Mouse (Mus musculus): ENCODE measurements around the gene Alox12b.
A peak's percentile ranks its signal among the peaks of the same experiment; 100 is the strongest.

Alox12b gene

DNA sequence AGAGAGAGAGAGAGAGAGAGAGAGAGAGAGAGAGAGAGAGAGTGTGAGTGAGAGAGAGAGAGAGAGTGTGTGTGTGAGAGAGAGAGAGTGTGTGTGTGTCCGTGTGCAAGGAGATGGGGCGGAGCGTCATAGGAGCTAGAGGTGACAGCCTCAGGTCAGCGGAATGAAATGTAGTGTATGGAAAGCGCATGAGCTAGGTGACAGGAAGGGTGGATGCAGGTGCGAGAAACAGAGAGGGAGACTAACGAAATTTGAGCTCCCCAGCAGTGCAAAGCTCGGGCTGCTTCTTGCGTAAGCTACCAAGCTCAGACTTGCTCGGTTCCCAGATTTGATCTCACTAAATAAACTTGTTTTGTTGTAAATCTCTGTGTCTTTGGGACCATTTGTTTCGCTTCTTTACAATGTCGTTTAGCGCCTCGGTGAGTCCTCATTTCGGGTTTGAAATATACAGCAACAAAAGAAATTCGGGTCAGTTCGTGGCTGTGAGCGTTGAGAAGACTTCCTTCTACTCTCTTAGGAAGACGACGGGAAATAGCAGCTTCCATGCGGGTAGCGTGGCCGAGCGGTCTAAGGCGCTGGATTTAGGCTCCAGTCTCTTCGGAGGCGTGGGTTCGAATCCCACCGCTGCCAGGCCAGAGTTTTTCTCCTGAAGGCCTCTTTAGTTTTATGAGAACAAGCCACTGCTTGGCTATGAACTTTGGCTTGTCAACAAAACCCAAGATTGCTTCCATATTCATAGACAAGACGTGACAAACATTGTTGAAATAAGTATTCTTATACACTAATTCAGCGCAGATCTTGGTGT is 32.9 kb upstream of the Alox12b start:
- peak; percentile 87 for DNase-seq

DNA sequence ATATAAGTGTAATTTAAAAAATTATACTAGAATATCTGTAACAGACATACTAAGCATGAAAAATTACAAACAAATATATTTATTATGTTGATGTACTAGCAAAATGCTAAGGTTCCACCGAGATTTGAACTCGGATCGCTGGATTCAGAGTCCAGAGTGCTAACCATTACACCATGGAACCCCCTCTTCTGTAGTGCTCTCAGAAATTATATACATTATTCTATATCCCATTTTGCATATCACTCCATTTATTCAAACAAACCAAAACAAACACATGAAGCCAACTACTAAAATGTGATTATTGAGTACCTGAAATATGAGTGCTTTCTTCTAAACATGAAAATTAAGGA is 32.3 kb upstream of the Alox12b start:
- peak; percentile 63 for DNase-seq

DNA sequence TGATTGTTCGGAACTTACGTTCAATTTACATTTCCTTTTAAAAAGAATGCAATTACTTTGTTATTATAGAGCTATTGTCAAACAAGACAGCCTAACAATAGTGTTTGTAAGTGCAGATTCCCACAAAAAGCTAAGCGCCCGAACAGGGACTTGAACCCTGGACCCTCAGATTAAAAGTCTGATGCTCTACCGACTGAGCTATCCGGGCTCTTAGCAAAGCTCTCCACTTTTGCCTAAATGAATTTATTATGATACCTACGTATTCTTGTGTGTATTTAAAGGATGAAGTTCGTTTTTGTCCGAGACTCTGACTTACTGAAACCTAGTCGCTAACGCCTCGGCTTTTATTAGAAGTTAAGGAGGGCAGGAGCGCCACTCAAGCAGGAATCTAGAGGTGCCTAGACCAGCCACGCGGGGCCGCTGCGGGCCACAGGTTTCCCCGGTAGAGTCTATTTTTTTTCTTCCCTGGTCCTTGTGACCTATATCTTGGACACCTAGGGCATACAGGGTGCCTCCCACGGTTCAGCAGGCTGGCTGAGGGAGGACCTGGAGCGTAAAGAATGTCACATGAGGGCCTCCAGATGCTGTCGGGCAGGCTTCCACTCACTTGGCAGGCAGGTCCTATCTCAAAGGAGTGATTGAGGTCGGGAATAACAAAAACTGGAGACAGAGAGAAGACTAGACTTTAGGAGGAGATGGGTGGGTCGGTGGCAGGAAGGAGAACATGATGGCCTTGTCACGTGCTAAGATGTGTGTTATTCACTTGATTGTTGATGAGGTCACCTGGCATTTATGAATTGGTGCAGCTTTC is 31.5 kb upstream of the Alox12b start:
- DNase-seq = peak; percentile 85

DNA sequence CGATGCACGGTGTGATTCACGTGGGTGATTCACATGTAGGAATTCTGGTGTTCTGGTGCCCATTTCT is 31.1 kb upstream of the Alox12b start, which contains the start of gene Aloxe3:
Aloxe3 (plus strand) TSS at position 45 of the 67 bp plus-strand sequence.
- DNase-seq = no peak

DNA sequence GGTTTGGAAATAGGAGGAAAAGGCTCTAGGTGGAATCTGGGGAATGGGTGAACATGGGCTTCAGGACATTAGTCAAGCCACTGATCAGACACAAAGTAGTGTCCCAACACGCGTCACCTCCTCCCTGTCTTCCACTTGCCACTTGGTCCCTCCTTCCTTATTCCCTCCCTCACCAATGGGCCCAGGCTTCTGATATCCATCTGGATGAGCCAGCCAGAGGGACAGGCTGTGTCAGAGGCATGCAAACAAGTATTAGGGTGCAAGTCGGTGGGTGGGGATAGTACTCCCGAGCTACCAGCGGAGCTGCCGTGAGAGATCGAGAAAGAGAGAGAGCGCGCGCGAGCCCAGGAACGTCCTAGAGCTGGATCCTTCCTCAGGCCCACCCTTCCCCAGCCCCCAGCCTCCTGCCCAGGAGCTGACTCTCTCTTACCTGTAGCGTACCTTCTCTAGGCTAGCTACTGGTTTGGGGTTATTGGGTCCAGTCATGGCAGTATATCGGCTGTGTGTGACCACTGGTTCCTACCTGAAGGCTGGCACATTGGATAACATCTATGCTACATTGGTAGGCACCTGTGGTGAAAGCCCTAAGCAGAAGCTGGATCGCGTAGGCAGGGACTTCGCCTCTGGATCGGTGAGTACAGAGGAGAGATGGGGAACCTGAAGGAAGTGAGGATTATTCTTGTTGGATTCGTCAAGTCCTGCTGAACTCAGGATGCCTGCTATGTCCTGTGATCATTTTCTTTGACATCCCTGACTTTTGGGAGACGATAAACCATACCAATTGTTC is 30.7 kb upstream of the Alox12b start:
- DNase-seq = peak; percentile 60

DNA sequence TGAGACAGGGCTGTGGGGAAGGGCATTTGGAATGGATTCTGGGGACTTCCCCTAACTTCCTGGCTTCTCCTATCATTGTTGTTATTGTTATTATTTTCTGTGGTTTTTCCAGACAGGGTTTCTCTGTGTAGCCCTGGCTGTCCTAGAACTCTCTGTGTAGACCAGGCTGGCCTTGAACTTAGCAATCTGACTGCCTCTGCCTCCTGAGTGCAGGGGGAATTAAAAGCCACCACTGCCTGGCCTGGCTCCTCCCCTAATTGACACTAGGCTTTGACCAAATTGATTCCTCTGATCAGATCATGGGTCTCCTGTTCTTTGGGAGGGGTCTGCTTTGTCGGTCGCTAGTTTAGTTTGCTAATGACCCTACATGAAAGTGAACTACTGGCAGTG is 30.1 kb upstream of the Alox12b start:
- DNase-seq = no peak

DNA sequence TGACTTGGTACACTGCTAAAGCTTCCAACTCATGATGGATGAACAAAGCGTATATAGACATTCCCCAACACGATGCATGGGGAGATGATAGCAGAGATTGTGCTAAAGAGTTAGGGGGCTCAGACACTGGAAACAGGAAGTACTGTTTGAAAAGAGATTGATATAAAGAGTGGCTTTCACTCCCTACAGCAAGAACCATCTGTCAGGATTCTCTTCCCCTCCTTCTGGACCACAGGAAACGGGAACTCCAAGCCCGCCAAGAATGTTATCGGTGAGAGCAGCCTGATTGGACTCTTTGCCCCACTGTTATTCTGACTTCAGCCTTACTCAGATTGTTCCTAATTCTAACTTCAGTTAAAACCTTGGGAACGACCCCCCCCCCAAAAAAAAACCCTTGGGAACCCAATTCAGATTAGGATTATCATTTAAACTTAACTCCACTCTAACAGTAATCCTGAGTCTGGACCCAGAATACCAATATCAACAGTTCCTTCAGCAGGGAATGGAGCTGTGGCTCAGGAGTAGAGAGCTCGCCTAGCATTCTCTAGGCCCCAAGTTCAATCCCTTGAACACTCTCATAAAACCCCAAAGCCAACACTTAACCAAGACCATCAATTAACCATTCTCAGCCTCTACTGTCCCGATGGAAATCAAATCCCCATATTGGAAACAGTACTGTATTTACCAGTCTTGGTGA is 28.2 kb upstream of the Alox12b start:
- DNase-seq = no peak

DNA sequence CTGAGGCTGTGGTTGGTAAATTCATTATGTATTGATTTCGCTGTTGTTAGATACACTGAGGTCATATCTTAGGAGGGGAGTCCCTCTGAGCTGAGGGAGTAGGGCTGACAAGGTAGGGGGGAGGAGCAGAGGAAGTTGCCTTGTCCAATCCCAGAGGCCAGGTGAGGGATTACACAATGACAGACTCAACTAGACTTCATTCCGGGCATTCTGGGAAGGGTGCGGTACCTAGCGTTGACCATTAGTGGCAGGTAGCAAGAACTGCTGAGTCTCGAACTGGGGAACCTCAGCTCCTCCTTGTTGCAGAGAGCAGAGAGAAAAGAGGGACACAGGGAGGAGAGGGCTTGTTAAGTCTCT is 23.2 kb upstream of the Alox12b start:
- no peak for DNase-seq

DNA sequence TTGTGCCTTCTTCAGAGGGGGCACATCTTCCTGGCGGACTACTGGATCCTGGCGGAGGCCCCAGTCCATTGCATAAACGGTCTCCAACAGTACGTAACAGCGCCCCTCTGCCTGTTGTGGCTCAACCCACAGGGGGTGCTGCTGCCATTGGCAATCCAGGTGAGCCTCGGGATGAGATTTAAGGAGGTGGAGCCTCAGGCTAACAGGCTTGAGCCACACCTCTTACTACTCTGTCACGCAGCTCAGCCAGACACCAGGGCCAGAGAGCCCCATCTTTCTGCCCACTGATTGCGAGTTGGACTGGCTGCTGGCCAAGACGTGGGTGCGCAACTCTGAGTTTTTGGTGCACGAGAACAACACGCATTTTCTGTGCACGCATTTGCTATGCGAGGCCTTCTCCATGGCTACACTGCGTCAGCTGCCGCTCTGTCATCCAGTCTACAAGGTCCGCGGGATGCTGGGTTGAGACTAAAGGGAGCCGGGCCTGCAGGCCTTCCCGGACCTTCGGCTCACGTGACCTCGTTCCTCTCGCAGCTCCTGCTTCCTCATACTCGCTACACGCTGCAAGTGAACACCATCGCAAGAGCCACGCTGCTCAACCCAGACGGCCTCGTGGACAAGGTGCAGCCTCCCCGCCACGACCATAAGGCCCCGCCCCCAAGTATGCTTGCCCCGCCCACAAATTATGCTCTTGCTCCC is 22.7 kb upstream of the Alox12b start:
- peak; percentile 70 for DNase-seq

DNA sequence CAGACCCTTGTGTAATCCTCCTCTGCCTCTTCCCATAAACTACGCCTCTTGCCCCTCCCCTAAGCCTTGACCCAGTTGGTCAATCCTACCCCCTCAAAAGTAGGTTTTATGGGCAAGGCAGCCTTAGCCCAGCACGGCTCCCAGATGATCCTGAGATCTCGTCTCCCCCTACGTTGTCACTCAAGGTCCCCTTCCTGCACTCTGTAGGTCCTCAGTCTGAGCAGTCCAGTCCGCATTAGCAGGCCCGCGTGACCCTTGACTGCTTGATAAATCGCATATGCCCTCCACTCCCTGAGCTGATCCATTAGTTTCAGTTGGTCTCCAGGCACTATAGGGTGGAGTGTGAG is 22.2 kb upstream of the Alox12b start:
- DNase-seq = no peak

DNA sequence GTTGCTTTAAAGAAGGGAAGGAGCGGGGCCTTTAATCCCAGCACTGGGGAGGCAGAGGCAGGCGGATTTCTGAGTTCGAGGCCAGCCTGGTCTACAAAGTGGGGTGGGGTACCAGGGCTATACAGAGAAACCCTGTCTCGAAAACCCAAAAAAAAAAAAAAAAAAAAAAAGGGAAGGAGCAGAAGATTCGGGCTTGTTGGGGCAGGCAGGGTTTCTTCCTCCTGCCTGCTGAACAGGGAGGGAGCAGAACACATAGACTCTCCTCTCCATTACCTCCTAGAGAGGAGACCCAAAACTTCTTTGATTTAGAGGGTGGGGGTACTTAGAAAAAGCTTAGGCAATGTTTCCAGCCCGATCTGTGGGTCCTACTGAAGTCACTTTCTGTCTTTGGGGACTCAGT is 21.4 kb upstream of the Alox12b start:
- no peak for DNase-seq

DNA sequence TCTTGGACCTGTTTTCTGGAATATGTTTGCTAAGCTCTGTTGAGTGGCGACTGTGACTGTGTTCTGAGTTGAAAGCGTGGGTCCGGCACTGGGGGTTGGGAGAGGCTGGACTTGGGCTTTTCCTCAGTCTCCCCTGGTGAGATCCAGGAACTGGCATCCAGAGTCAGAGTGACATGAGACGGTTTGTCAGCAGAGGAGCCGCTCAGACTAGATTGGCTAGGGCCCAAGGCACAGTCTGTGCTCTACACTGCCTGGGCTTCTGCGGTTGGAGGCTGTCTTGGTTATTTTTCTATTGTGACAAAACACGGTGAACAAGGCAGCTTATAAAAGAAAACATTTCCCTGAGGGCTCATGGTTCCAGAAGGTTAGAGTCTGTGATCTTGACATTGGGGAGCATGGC is 9.2 kb upstream of the Alox12b start:
- DNase-seq = no peak

DNA sequence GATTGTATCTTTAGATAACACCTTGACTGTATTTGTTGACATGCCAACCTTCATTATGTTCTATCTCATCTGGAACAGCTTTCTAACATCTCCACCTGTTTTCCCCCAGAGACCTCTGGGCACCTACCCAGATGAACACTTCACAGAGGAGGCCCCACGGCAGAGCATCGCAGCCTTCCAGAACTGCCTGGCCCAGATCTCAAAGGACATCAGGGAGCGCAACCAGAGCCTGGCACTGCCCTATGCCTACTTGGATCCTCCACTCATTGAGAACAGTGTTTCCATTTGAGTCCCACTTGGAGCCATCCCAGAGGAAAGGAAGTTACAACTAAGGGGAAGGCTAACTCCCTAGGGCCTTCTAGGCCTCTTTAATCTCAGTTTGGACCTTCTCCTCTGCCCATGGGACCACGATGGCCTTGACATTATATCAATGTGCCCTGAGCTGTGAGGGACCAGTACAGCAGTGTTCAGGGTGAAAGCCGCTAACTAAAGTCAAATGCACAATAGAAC is 8.3 kb upstream of the Alox12b start:
- DNase-seq = no peak

DNA sequence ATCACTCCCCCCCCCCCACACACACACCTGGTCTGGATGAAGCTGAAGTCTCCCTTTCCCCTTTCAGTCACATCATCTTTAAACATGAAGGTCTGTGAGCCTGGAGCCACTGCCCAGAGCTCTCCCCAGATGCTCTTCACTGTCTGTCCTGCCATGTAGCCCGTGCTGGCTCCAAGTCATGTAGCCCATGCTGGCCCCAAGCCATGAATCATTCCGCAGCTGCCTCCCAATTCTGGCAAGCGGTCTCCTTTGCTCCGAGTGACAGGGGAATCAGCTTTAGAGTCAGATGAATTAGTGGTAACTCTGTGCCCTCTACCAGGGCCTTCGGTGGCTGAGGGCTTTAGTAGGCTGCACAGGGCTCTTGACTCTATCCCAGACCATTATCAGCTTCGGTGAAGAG is 7.1 kb upstream of the Alox12b start:
- DNase-seq = no peak

DNA sequence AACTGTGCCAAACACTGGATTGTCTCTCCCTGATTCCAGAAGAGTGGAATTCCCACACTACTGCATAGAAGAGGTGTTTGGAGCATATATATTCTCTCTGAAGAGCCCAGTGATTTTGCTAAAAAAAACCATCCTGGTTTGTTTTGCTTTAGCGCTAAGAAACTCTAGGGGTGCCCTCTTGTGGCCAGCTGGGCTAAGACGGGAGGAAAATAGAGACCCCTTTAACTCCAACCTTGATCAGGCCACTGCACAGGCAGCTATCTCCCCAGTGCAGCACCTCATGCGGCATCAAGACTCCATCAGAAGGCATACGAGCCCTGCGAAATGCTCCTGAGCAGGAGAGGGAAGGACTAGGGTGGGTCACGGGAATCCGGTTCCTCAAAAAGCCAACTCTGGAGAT is 6.3 kb upstream of the Alox12b start:
- DNase-seq = peak; percentile 63

DNA sequence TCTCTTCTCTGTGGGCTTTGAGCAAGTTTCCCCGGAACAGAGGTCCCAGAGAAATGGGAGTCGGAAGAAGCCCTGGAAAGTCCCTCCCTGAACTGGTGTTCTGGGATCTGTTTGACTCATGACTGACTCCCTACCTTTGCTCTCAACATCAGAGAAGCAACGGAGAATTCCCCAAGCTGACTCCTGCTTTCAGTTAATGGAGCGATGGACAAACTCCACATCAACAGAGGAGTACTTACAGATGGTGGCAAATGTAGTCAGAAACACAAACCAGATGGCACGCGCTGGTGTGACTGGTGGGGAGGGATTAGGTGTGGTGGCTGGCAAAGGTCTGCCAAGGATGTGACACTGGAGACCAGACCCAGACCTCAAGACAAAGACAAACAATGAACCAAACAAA is 5.8 kb upstream of the Alox12b start:
- no peak for DNase-seq

DNA sequence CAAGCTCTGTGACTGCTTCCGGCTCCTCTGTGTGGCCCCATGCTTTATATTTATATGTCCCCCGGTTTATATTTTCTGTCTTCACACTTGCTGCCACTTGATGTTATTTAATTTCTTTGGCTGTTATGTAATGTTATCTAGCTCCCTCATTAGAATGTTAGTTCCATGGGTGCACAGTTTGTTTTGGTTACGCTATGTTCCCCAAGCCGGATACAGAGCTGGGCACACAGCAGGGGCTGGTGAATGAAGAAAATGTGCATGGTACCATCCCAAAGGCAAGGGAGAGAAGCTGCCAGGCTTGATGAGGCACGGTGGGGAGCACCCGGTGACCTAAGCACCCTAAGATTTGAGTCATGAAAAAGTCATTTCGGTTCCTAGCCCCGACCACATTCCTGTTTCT is 3.0 kb upstream of the Alox12b start:
- no peak for DNase-seq

DNA sequence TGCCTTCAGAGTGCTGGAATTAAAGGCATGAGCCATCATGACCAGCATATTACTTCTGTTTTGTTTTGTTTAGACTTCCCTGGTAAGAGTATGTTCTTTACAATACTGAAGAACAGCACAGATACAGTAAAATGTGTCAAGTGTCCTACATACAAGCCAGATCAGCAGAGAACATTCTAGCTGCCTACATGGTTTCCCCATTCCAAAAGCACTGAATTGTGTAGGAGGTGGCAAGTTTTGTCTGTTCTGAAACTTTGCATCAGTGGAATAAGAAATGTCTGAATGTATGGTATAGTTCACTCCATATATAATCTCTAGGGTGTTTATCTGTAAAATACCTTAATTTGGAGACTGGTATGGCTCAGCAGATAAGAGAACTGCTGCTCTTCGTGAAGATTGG is 1.4 kb upstream of the Alox12b start:
- DNase-seq = no peak

DNA sequence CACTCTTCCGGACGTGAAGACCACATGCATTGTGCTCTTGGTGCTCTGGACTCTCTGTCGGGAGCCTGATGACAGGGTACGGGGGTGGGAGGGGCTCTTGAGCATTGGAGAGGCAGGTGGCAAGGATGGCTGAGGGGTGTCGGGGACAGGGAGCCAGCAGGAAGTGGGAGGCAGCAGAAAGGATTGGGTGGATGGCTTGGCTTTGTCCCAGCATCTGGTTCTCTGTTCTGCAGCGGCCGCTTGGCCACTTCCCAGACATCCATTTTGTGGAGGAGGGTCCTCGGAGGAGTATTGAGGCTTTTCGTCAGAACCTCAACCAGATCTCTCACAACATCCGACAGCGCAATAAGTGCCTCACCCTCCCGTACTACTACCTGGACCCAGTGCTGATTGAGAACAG is 12.5 kb downstream of the Alox12b start:
- no peak for DNase-seq

DNA sequence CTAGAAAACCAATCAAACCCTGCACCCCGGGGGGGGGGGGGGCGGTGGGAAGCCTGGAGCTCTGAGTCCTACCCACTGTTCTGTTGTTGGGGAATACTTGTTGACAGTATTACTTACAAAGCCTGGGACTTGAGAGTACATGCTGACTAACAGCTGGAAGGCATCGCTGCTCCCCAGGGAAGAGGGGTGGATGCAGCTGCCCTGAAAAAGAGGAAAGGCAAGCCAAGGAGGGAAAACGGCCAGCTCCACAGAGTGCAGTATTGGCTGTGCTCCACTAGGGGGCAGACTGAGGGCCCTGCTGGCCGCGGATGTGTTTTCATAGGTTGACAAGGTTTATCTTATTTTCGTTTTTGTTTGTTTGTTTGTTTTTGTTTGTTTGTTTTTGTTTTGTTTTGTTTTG is 14.8 kb downstream of the Alox12b start:
- peak; percentile 32 for DNase-seq

DNA sequence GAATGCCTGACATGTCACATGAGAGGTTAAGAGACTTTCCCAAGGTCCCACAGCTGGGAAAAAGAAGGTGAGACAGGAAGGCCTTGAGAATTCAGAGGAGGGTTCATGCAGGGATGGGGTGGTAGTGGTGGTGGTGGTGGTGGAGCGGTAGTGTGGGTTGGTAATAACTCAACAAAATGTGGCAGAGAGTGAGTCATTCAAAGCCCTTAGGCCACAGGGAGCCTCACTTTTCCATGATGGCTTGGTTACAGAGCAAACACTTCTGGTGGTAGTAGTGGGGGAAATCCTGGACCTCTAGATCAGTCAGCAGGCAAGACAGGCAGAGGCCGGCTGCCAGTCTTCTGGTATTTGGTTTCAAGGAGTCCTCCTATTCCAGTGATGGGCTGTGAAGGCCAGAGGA is 15.8 kb downstream of the Alox12b start:
- DNase-seq = no peak

DNA sequence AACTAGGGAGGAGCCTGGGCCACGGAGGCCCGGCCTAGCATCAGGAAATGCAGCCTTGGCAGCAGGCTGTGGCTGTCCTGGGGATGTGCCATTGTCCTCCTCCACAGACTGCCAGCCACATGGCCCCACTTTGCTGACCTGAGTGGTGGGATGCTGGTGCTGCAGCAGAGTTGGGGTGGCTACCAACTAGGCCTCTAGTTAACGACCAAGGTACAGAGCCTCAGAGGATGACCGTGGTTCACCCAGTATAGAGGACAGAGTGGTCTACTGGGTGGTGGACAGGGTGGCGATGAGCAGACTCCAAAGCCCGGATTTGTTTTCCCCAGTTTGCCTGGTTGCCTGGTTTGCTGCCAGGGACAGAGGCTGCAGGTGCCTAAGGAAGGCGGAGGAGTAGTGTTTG is 17.9 kb downstream of the Alox12b start:
- no peak for DNase-seq

DNA sequence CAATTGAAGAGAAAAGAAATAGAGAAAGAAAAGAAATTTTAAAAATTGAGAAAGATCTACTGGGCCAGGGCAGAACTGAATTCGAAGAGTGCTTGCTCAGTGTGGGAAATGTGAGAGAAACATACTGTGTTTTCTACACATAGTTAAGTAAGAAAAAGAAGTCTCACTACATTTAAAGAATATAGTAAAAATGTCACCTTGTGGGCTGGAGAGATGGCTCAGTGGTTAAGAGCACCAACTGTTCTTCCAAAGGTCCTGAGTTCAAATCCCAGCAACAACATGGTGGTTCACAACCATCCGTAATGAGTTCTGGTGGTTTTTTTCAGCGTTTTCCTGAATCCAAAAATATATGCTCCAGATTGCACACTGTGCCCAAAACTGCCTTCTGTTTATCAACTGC is 21.7 kb downstream of the Alox12b start:
- DNase-seq = no peak

All from cerebellum, adult 11 months (tissue).